Mouse (Mus musculus) liver, embryonic 14.5 days (tissue): ENCODE measurements around the gene Ap1s3. TPM values are rescaled to one million over a fixed set of nuclear protein-coding genes. Genes with fewer than 3 reads are reported as not detected.

Source experiments
- ATAC-seq: fragments of 200-750 bp; cut with Nextera tagmentation; 2 replicates; pipeline ENCODE4 v1.8.0; 2017; ENCODE audit warnings: moderate number of reproducible peaks, mild to moderate bottlenecking, moderate library complexity; ENCODE audit not compliant: insufficient read depth
- DNase-seq, 3 experiments: peaks; one replicate each; pipeline ENCODE4 v3.0.0-alpha.2; 2012 to 2013; ENCODE audit warnings: low read depth in 3 of 3, low spot score in 3 of 3
- H3K27ac ChIP-seq: fragments of 300-500 bp; sonication (generic); 2 replicates; pipeline ENCODE4 v1.5.1; 2014; ENCODE audit warnings: moderate library complexity, mild to moderate bottlenecking, control low read depth, inconsistent platforms
- H3K27me3 ChIP-seq: fragments of 300-500 bp; sonication (generic); 2 replicates; pipeline ENCODE4 v1.6.1; 2014; ENCODE audit warnings: mild to moderate bottlenecking, low read length, moderate library complexity; ENCODE audit not compliant: control insufficient read depth, insufficient read depth
- H3K36me3 ChIP-seq: fragments of 300-500 bp; sonication (generic); replicated peaks from 2 replicates; pipeline ENCODE4 v1.6.1; 2014; ENCODE audit warnings: low read depth; ENCODE audit not compliant: control insufficient read depth, insufficient read depth
- H3K4me1 ChIP-seq, 2 experiments: fragments of 200-500 bp in 1 of 2; fragments of 300-500 bp in 1 of 2; sonication (generic) in 1 of 2; replicated peaks; 2 replicates each; pipeline ENCODE4 v1.6.1; 2012 to 2014; ENCODE audit warnings: antibody characterized with exemption in 1 of 2, inconsistent platforms in 1 of 2, low read length in 1 of 2; ENCODE audit not compliant: control insufficient read depth in 2 of 2, insufficient read depth in 2 of 2
- H3K4me2 ChIP-seq: fragments of 300-500 bp; sonication (generic); 2 replicates; pipeline ENCODE4 v1.6.1; 2014; ENCODE audit warnings: low read depth, mild to moderate bottlenecking, control low read depth, moderate library complexity
- H3K4me3 ChIP-seq, 2 experiments: fragments of 200-500 bp in 1 of 2; fragments of 300-500 bp in 1 of 2; sonication (generic) in 1 of 2; 2 replicates each; pipeline ENCODE4 v1.5.1; 2012 to 2014; ENCODE audit warnings: low read depth in 2 of 2, low read length in 2 of 2, mild to moderate bottlenecking in 2 of 2, control low read depth in 1 of 2, inconsistent platforms in 1 of 2, moderate library complexity in 1 of 2; ENCODE audit not compliant: insufficient read depth in 1 of 2
- H3K9ac ChIP-seq: fragments of 300-500 bp; sonication (generic); replicated peaks from 2 replicates; pipeline ENCODE4 v1.6.1; 2014; ENCODE audit warnings: mild to moderate bottlenecking, control low read depth, moderate library complexity
- H3K9me3 ChIP-seq: fragments of 300-500 bp; sonication (generic); 2 replicates; pipeline ENCODE4 v1.6.1; 2016; ENCODE audit warnings: low read length, mixed read lengths; ENCODE audit not compliant: control insufficient read depth
- CTCF ChIP-seq: IDR thresholded peaks from 2 replicates; pipeline ENCODE4 v1.5.1; 2016; ENCODE audit warnings: antibody characterized with exemption, low read depth, control low read depth
- EP300 ChIP-seq: IDR thresholded peaks from 2 replicates; pipeline ENCODE4 v1.6.1; 2016; ENCODE audit warnings: antibody characterized with exemption, low read depth
- WGBS: fragments of 180-500 bp; shearing (Covaris S2); extraction: QIAGEN DNeasy Blood & Tissue Kit; methylation state at CpG from one replicate; pipeline ENCODE4 v1.1.7; 2014; ENCODE audit not compliant: insufficient replicate concordance; 5-methylcytosine and 5-hydroxymethylcytosine counted together
- polyA plus RNA-seq, 2 experiments: library from polyadenylated mRNA; depleted of rRNA in 1 of 2; stranded (reverse) in 1 of 2; unstranded in 1 of 2; fragments of >200 nt; fragmentation: Nextera tagmentation in 1 of 2; extraction: Ambion mirVana in 1 of 2; gene quantifications; 2 replicates each; pipeline versions ENCODE4 v1.2.1 to v1.2.3; 2012 to 2014

Ap1s3 gene
- polyA plus RNA-seq, 2 experiments = 0.39 to 1.6 TPM

DNA sequence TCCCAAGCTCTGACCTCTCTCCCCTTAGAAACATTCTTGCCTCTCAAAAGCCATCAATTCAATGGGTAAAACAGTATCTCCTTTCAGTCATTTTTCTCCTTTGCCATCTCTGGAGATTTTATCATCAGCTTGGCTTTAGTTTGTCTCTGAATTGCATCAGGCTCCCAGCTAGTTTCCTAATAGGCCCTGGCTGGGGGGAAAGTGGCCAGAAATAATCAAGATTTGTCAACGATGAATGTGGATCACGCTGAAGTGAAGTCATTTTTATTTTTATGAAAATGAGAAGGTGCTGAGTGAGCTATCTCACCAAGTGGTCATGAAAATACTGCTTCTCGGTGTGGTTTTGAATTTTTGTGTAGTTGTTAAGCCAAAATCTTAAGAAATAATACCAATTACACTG, 94.4 kb downstream of the Ap1s3 start:
- ATAC-seq (no peak), DNase-seq (no peak)
- no peaks in the 10 kb centered on the region for H3K27me3 ChIP-seq

DNA sequence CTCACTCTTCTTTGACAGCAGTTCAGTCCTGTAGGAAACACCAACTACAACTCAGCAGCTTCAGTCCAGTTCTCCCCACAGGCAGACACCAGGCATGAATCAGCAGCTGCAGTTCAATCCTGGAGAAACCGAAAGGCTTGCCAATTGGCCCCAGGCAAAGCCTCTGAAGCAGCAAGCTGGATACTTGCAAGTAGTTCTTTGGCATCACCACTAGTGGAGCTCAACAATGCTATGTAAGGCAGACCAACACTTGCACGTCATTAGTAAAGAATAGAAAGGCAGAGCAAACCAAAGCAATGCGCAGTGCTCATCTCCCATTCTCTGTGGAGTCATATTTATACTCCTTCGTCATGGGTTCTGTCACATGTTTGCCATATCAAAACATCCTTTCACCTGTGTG, 99.9 kb downstream of the Ap1s3 start:
- Histone ChIP-seq H3K4me1 (no peaks in the 10 kb centered on the region), H3K27me3 (no peaks in the 10 kb centered on the region), H3K4me3 (no peak overlapping the region), H3K9me3 (no peaks in the 10 kb centered on the region), H3K9ac (no peak overlapping the region), H3K27ac (no peak overlapping the region), H3K36me3 (no peaks in the 10 kb centered on the region), H3K4me2 (no peak overlapping the region)
- no peak for DNase-seq
- no peak for ATAC-seq
- no peak for TF ChIP-seq EP300
- TF ChIP-seq CTCF = no peak
- 65% methylated on average over 4 of the region's 4 CpGs for WGBS

More for the DNA sequence above, 94.4 kb downstream of the Ap1s3 start:
- 70% methylated on average over 3 of the region's 3 CpGs for WGBS
- H3K36me3 ChIP-seq = no peaks in the 10 kb centered on the region
- H3K9ac ChIP-seq = no peak overlapping the region
- no peak overlapping the region for H3K27ac ChIP-seq
- H3K4me1 ChIP-seq = no peaks in the 10 kb centered on the region
- no peak overlapping the region for H3K4me2 ChIP-seq
- no peak overlapping the region for H3K4me3 ChIP-seq
- no peaks in the 10 kb centered on the region for H3K9me3 ChIP-seq
- no peak for TF ChIP-seq CTCF
- no peak for TF ChIP-seq EP300

- ATAC-seq = no peak
- no peak overlapping the region for H3K27ac ChIP-seq
- H3K4me1 ChIP-seq = no peaks in the 10 kb centered on the region
- no peaks in the 10 kb centered on the region for H3K27me3 ChIP-seq
- no peaks in the 10 kb centered on the region for H3K36me3 ChIP-seq
- no peak overlapping the region for H3K4me3 ChIP-seq
- WGBS = 73% methylated on average over 6 of the region's 6 CpGs
- H3K4me2 ChIP-seq = no peak overlapping the region
- H3K9ac ChIP-seq = no peak overlapping the region
- no peaks in the 10 kb centered on the region for H3K9me3 ChIP-seq
- DNase-seq = no peak
- no peak for TF ChIP-seq CTCF
- TF ChIP-seq EP300 = no peak
These were observed 100.6 kb downstream of the Ap1s3 start for GRCm38 (mm10) chr1:79571126-79571525.

- 21% methylated on average over 5 of the region's 5 CpGs for WGBS
- H3K9ac ChIP-seq = no peak overlapping the region
- DNase-seq = no peak
- H3K9me3 ChIP-seq = no peaks in the 10 kb centered on the region
- TF ChIP-seq EP300 (no peak), CTCF (no peak)
- no peaks in the 10 kb centered on the region for H3K36me3 ChIP-seq
- ATAC-seq = no peak
- H3K4me1 ChIP-seq = no peaks in the 10 kb centered on the region
- no peak overlapping the region for H3K27ac ChIP-seq
- H3K27me3 ChIP-seq = no peaks in the 10 kb centered on the region
- no peak overlapping the region for H3K4me2 ChIP-seq
- H3K4me3 ChIP-seq = no peak overlapping the region
These were observed 110.6 kb downstream of the Ap1s3 start for GRCm38 (mm10) chr1:79561186-79561585.

Other genes starting within 250 kb of the Ap1s3 start
- gene Scg2, start 231.9 kb downstream of the Ap1s3 start, polyA plus RNA-seq (2012; rRNA removed) = 0.05 TPM in 1 of 2 replicates, not detected in the other
- 0.06 TPM in 1 of 2 replicates, not detected in the other for gene Scg2, start 231.9 kb downstream of the Ap1s3 start, polyA plus RNA-seq (2014; fragmentation: Nextera tagmentation; extraction: Ambion mirVana)
- 8.7 and 12.5 TPM in 2 replicates for gene Mrpl44, start 104.0 kb upstream of the Ap1s3 start, polyA plus RNA-seq (2012; rRNA removed)
- gene Mrpl44, start 104.0 kb upstream of the Ap1s3 start, polyA plus RNA-seq (2014; fragmentation: Nextera tagmentation; extraction: Ambion mirVana) = 19.5 and 24.1 TPM in 2 replicates
- 3.4 and 4.8 TPM in 2 replicates for gene Wdfy1, start 104.2 kb upstream of the Ap1s3 start, polyA plus RNA-seq (2012; rRNA removed)
- 9.6 and 10.2 TPM in 2 replicates for gene Wdfy1, start 104.2 kb upstream of the Ap1s3 start, polyA plus RNA-seq (2014; fragmentation: Nextera tagmentation; extraction: Ambion mirVana)
- 2.5 and 2.9 TPM in 2 replicates for gene Serpine2, start 189.2 kb upstream of the Ap1s3 start, polyA plus RNA-seq (2012; rRNA removed)
- 5.9 and 7.2 TPM in 2 replicates for gene Serpine2, start 189.2 kb upstream of the Ap1s3 start, polyA plus RNA-seq (2014; fragmentation: Nextera tagmentation; extraction: Ambion mirVana)